Mouse (Mus musculus) brain, embryonic 14.5 days (tissue): ENCODE results near the gene B3galt1.

Experiments used
- CTCF ChIP-seq: fragments of 200-500 bp; IDR thresholded peaks from 2 replicates; pipeline ENCODE4 v1.5.1; 2012; ENCODE audit warnings: inconsistent platforms, mild to moderate bottlenecking, moderate library complexity, borderline replicate concordance; ENCODE audit not compliant: insufficient read depth, insufficient read length; ENCODE audit errors: extremely low read depth
- POLR2A ChIP-seq: fragments of 200-500 bp; IDR thresholded peaks from 2 replicates; pipeline ENCODE4 v1.6.1; 2012; ENCODE audit warnings: mild to moderate bottlenecking, inconsistent platforms, borderline replicate concordance; ENCODE audit not compliant: poor library complexity, insufficient read depth, insufficient read length, severe bottlenecking; ENCODE audit errors: extremely low read depth

GRCm38 (mm10) chr2:67956182-67956581, 390.5 kb downstream of the B3galt1 start:
- TF ChIP-seq POLR2A (no peak), CTCF (no peak)
